Mouse (Mus musculus) bone marrow macrophage, adult 2 months (primary cell): ENCODE measurements around the gene Aven. TPM values are rescaled to one million over a fixed set of nuclear protein-coding genes. Genes with fewer than 3 reads are reported as not detected.

Experiments
- H3K27ac ChIP-seq: 2 replicates; pipeline ENCODE4 v1.5.1; 2012; ENCODE audit warnings: low read depth, low read length; ENCODE audit not compliant: insufficient read depth
- H3K4me1 ChIP-seq: 2 replicates; pipeline ENCODE4 v1.6.1; 2012; ENCODE audit warnings: low read length; ENCODE audit not compliant: control insufficient read depth, insufficient read depth
- H3K4me3 ChIP-seq: 2 replicates; pipeline ENCODE4 v1.5.1; 2012; ENCODE audit warnings: mild to moderate bottlenecking, low read length, moderate library complexity; ENCODE audit not compliant: insufficient read depth
- CTCF ChIP-seq: IDR thresholded peaks from 2 replicates; pipeline ENCODE4 v1.5.1; 2012; ENCODE audit warnings: low read depth, mild to moderate bottlenecking, low read length, moderate library complexity
- POLR2A ChIP-seq: IDR thresholded peaks from 2 replicates; pipeline ENCODE4 v1.6.1; 2012; ENCODE audit warnings: mild to moderate bottlenecking, low read depth, low read length, borderline replicate concordance
- polyA plus RNA-seq: library from polyadenylated mRNA; stranded (reverse); fragments of >200 nt; gene quantifications from 2 replicates; pipeline ENCODE4 v1.2.4, GENCODE M21; 2012; ENCODE audit not compliant: missing spikeins, insufficient read depth, insufficient read length

Aven gene
- polyA plus RNA-seq, 1 experiment, result 8.9 TPM

DNA sequence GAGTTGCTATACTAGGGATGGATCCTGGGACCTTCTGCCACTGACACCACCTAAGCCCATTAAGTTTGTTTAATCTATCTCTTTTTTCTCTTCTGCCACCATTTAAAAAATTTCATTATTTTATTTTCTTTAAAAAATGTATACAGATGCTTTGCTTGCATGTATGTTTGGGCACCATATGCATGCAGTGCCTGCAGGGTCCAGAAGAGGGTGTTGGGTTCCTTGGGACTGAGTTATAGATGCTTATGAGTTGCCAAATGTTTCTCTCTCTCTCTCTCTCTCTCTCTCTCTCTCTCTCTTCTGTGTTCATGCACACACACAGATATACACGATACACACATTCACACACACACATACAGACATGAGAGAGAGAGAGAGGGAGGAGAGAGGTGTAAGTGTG lies 20.3 kb downstream of the Aven start:
- Histone ChIP-seq H3K4me3 (no peak overlapping the region), H3K4me1 (no peaks in the 10 kb centered on the region), H3K27ac (no peak overlapping the region)
- no peak for TF ChIP-seq POLR2A
- no peak for TF ChIP-seq CTCF

DNA sequence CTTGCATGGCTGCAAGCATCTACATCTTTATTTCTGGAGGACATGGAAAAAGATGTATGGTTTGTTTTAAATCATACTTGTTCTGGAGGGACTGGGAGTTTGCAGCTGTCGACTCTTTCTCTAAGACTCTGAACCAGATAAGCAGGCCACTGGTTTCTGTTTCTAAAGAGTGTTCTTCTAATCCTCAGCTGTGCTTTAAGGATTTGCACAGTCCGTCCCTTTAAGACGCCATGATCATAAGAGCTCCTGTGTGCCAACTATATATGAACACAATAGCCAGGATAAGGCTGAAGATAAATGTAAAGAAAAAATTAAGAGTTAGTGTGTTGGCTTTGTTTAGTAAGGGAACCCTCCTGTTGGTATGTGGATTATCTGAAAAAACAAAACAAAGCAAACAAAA lies 24.0 kb downstream of the Aven start:
- TF ChIP-seq POLR2A, result no peak
- no peak for TF ChIP-seq CTCF
- Histone ChIP-seq H3K27ac (no peak overlapping the region), H3K4me3 (no peak overlapping the region), H3K4me1 (no peaks in the 10 kb centered on the region)

DNA sequence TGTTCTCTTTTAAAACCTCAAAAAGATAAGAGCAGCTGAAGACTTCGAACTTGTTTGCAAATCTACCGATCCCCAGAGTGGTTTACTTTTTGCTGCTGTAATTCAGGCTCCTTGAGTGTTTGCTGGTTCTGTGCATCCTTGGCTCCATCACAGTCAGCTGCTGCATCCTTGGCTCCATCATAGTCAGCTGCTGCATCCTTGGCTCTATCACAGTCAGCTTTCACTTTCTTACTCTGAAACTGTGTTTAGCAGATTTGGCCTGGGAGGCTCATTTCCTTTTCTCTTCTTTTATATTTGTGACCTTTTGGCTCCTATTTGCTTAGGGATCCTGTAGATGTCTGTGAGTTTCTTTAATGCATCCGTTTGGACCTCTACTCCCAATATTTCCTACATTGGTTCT lies 24.5 kb downstream of the Aven start:
- no peak for TF ChIP-seq CTCF
- no peak for TF ChIP-seq POLR2A
- no peaks in the 10 kb centered on the region for H3K4me1 ChIP-seq
- H3K27ac ChIP-seq, result no peak overlapping the region
- no peak overlapping the region for H3K4me3 ChIP-seq

DNA sequence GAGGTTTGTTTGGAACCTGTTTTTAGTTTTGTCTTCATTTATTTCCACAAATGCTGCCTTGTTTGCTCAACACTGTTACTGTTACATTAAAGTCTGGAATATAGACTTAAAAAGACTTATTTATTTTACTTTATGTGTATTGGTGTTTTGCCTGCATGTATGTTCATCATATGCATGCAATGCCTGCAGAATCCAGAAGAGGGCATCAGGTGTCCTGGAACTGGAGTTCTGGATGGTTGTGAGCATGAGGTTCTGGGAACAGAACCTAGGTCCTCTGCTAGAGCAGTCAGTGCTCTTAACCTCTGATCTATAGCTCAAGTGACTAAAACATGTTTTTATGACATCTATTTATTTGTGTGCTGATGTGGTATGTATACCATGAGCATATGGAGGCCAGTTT lies 25.8 kb downstream of the Aven start:
- no peaks in the 10 kb centered on the region for H3K4me1 ChIP-seq
- TF ChIP-seq CTCF, result no peak
- no peak for TF ChIP-seq POLR2A
- H3K27ac ChIP-seq, result no peak overlapping the region
- H3K4me3 ChIP-seq, result no peak overlapping the region

DNA sequence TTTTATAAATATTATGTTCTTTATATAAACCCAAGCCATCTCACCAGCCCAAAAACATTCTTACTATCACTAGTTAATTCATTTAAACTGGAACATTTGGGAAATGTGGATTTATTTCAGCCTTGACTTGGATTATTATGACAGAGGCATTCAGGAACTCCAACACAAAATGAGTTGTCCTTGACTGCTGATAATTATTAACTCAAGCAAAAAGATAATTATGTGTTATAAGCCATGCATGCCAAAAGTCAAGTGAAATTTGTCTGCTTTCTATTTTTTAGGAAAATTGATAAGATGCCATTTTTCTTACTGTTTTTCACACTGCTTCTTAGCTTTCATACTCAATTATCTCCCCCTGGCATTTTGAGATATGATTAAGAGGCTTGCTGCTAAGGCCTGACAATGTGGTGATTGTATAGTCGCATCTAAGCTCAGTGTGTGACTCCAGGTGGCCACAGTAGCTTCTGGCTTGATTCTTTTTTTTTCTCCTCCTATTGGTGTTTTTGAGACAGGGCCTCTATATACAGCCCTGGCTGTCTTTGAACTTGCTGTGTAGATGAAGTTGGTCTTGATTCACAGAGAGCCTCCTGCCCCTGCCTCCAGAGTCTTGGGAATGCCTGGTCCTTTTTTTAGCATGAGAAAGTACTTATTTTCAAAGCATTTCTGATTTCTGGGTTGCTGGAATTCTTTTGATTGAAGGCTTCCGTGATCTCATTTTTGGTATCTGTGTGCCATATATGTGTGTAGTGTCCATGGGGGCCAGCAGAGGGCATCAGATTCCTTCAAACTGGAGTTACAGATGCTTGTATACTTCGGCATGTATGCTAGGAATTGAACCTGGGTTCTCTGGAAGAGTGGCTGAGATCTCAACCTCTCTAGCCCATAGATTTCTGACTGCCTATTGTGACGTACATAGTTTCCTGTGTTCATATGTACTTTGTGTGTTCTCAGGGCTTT lies 28.0 kb downstream of the Aven start:
- Histone ChIP-seq H3K4me1 (no peaks in the 10 kb centered on the region), H3K27ac (no peak overlapping the region), H3K4me3 (no peak overlapping the region)
- no peak for TF ChIP-seq CTCF
- TF ChIP-seq POLR2A, result no peak

DNA sequence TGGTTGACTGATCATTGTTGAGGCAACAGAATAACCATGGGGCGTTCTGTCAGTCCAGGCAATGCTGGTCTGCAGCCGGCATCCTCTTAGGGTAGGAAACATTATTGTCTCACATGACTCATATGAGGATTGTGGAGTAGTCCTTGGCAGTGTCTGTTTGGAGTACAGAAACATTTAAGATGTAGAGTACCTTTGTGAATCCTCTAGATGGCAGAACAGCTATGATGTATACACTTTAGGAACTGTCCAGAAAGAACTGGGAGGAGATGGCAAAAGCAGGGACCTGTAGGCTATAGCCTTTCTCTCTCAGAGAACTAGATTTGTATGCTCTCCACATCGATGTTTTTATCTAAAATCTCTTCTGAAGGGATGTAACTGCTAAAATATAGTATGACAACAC lies 34.2 kb downstream of the Aven start:
- Histone ChIP-seq H3K4me1 (no peaks in the 10 kb centered on the region), H3K27ac (no peak overlapping the region), H3K4me3 (no peak overlapping the region)
- TF ChIP-seq CTCF, result no peak
- TF ChIP-seq POLR2A, result no peak

DNA sequence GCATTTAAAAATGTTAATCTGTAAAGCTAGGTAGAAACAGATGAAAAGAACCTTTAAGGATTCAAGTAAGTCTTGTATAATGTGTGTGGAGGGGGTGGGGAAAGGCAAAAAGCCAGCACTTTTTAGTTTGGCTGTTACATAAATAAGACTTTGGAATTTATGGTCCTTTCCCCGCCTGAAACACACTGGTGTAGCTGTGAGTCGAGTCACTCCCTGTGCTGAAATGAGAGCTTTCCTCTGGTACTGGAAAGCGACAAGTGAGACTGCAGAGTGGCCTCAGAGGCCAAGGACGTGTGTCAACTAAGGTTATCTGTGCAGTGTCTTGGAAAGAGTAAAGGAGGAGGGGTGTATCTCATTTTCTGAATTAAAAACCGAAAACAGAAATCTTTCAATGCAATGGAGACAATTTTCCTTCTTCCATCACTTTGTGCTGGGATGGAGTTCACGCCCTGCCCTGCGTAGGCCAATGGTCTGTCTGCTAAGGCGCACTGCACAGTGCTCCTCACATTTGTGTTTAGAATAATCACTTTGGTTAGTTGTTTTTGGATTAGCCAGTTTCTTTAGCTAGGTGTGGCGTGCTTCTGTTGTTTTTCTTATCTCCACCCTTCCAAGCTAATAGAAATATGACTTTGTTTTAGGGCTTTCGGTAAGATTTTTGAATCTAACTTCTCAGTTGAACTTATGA lies 40.2 kb downstream of the Aven start:
- H3K4me3 ChIP-seq, result no peak overlapping the region
- TF ChIP-seq POLR2A (no peak), CTCF (no peak)
- no peak overlapping the region for H3K27ac ChIP-seq
- no peaks in the 10 kb centered on the region for H3K4me1 ChIP-seq

DNA sequence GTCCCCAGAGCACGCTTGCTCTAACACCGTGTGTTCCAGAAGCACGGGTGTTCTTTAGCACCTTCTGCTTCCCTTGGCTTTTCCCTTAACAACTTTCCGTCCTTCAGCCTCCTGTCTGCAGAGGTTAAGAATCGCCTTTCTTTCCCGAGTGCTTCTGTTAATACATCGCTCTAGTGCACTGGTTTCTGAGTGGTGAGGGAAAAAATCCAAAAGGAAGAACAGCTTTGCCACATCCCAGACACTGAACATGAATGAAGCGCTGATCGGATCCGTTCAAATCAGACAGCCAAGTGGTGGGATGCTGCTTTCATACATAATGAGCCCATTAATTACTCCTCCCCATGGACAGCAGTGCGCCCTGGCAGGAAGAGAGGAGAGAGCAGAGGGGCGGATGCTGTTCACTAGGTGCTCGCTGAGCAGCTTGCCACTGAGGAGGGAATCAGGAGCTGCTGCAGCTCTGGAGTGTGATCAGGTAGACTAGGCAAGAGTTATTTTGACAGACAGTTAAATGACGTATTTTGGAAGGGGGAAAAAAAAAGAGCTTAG lies 42.0 kb downstream of the Aven start:
- Histone ChIP-seq H3K4me1 (no peaks in the 10 kb centered on the region), H3K4me3 (no peak overlapping the region), H3K27ac (no peak overlapping the region)
- TF ChIP-seq POLR2A (no peak), CTCF (no peak)

DNA sequence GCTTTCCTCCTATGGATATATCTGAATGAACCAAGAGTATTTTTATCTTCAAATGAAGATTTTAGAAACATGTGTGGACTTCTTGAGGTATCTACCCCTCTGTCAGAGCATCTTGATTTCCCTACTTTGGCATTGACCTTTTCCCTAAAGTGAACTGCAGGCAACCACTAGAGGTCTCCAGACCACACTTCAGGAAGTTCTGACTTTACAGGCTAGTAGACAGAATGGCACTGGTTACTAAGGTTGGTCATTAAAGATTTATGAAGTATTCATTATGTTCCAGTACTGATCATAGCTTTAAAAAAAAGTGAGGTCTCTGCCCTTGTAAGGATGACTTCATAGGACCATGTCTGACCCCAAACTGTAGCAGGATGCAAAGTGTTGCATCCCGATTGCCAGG lies 46.0 kb downstream of the Aven start:
- TF ChIP-seq POLR2A (no peak), CTCF (no peak)
- no peaks in the 10 kb centered on the region for H3K4me1 ChIP-seq
- no peak overlapping the region for H3K27ac ChIP-seq
- H3K4me3 ChIP-seq, result no peak overlapping the region

DNA sequence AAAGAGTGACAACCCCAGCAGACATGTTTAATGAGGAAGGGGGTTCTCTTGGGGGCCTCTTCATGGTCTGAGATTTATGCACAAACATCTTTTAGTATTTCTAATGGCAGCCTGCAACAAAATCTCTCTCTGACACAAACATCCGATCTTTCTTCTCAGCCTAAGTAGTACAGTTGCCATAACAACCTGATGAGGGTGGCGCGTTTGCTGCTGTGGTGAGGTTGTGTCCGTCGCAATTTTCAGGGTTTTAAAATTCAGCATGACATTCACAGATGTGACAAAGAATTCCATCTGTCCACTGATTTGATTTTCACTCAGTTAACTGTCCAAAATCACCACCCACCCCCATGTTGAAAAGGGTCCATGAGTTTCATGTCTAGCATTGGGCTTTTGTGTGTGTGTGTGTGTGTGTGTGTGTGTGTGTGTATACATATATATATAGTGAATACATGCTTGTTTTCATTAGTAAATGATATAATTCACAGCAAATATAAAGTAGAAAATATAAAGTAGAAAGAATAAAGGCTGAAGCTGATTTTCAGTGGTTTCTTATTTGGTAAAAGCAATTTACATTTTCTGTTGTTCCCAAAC lies 49.0 kb downstream of the Aven start:
- TF ChIP-seq POLR2A, result no peak
- TF ChIP-seq CTCF, result no peak
- Histone ChIP-seq H3K4me1 (no peaks in the 10 kb centered on the region), H3K4me3 (no peak overlapping the region), H3K27ac (no peak overlapping the region)
